Mouse (Mus musculus): ENCODE results near the gene Unc13a. TPM values are rescaled to one million over a fixed set of nuclear protein-coding genes. Genes with fewer than 3 reads are reported as not detected.

Unc13a gene
- total and polyA plus RNA-seq, 3 experiments, result 4.6 to 7.3 (median 5.2) TPM

DNA sequence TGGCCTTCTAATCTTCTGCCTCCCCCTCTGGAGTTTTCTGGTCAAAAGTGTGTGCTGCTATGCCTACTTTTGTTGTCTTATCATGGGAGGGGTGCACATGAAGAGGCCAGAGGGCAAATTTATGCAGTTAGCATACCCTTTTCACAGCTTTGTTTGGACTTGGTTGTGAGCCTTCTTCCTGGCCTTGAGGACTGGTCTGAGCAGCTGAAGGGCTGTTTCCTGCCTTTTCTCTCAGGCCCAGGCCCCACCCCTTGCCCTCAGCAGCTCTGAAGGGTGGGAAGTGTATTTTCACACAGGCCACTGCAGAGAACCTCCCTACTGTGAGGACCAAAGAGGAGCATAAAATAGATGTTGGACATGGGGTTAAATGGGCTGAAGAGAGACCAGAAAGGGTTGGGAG is 6.0 kb upstream of the Unc13a start:
- Histone ChIP-seq H3K4me1 (ENCODE audit: insufficient read depth, low read depth, low read length) (peaks cover 33% of the 10 kb centered on the region), H3K36me3 (replicated peaks) (peaks cover 54% of the 10 kb centered on the region), H3K4me3 (ENCODE audit: low read depth, low read length) (peak overlapping the region; percentile 20; the same call in 1 of the 2 replicates), H3K27me3 (ENCODE audit: insufficient read depth, low read length) (no peaks in the 10 kb centered on the region), H3K9me3 (replicated peaks) (peaks cover 15% of the 10 kb centered on the region)
- TF ChIP-seq POLR2AphosphoS5 (IDR thresholded peaks at IDR 0.05; ENCODE audit: insufficient replicate concordance, low read depth, low read length) (no peak), CTCF (IDR thresholded peaks at IDR 0.05; ENCODE audit: low read depth, low read length) (no peak), TAL1 (conservative IDR thresholded peaks at IDR 0.05; ENCODE audit: low read depth, low read length) (no peak), GATA2 (IDR thresholded peaks at IDR 0.05; ENCODE audit: borderline replicate concordance, low read depth, low read length) (no peak), GATA1 (IDR thresholded peaks at IDR 0.05; ENCODE audit: borderline replicate concordance, low read length) (no peak)
- no peak for ATAC-seq (ENCODE audit: extremely low read depth, insufficient number of reproducible peaks, low FRiP score, poor library complexity, severe bottlenecking)
- peak; percentile 39 for DNase-seq (ENCODE audit: low spot score)

DNA sequence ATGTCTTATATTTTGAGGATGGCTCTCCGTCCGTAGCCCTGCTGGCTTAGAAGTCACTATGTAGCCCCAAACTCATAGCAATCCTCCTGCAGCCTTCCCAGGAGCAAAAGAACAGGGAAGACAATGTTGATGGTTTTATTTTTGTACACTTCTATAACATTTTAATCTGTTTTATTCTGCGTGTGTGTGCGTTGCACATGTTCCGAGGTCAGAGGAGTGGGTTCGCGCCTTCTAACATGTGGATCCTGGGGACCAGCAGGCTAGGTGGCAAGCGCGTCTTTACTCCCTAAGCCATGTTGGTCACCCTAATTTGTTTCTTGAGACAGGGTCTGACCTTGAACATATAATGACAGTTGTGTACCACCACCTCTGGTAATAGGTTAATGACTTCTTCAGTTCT is 5.2 kb upstream of the Unc13a start:
- Histone ChIP-seq H3K27me3 (ENCODE audit: insufficient read depth, low read length) (no peaks in the 10 kb centered on the region), H3K4me3 (ENCODE audit: low read depth, low read length) (peak overlapping the region; percentile 82), H3K9me3 (replicated peaks) (peaks cover 15% of the 10 kb centered on the region), H3K36me3 (replicated peaks) (peaks cover 46% of the 10 kb centered on the region), H3K4me1 (ENCODE audit: insufficient read depth, low read depth, low read length) (peaks cover 41% of the 10 kb centered on the region)
- TF ChIP-seq TAL1 (conservative IDR thresholded peaks at IDR 0.05; ENCODE audit: low read depth, low read length) (no peak), POLR2AphosphoS5 (IDR thresholded peaks at IDR 0.05; ENCODE audit: insufficient replicate concordance, low read depth, low read length) (no peak), CTCF (IDR thresholded peaks at IDR 0.05; ENCODE audit: low read depth, low read length) (no peak), GATA2 (IDR thresholded peaks at IDR 0.05; ENCODE audit: borderline replicate concordance, low read depth, low read length) (no peak), GATA1 (IDR thresholded peaks at IDR 0.05; ENCODE audit: borderline replicate concordance, low read length) (no peak)
- ATAC-seq (ENCODE audit: extremely low read depth, insufficient number of reproducible peaks, low FRiP score, poor library complexity, severe bottlenecking), result no peak
- DNase-seq (ENCODE audit: low spot score), result no peak

GRCm38 (mm10) chr8:71676020-71676741 is 4.6 kb upstream of the Unc13a start, which contains the start of gene Jak3:
Jak3 (plus strand) TSS chr8:71676296.
- H3K36me3 ChIP-seq (replicated peaks), result peaks cover 40% of the 10 kb centered on the region
- ATAC-seq (ENCODE audit: extremely low read depth, insufficient number of reproducible peaks, low FRiP score, poor library complexity, severe bottlenecking), result no peak
- TF ChIP-seq GATA1 (IDR thresholded peaks at IDR 0.05; ENCODE audit: borderline replicate concordance, low read length) (no peak), CTCF (IDR thresholded peaks at IDR 0.05; ENCODE audit: low read depth, low read length) (no peak), TAL1 (conservative IDR thresholded peaks at IDR 0.05; ENCODE audit: low read depth, low read length) (no peak), GATA2 (IDR thresholded peaks at IDR 0.05; ENCODE audit: borderline replicate concordance, low read depth, low read length) (no peak), POLR2AphosphoS5 (IDR thresholded peaks at IDR 0.05; ENCODE audit: insufficient replicate concordance, low read depth, low read length) (no peak)
- peaks cover 46% of the 10 kb centered on the region for H3K4me1 ChIP-seq (ENCODE audit: insufficient read depth, low read depth, low read length)
- H3K27me3 ChIP-seq (ENCODE audit: insufficient read depth, low read length), result peaks cover 2% of the 10 kb centered on the region; the same call in 1 of the 2 replicates
- H3K9me3 ChIP-seq (replicated peaks), result peaks cover 15% of the 10 kb centered on the region
- DNase-seq (ENCODE audit: low spot score), result peak; percentile 87
- H3K4me3 ChIP-seq (ENCODE audit: low read depth, low read length), result peak within 1 kb of the TSS; percentile 82

DNA sequence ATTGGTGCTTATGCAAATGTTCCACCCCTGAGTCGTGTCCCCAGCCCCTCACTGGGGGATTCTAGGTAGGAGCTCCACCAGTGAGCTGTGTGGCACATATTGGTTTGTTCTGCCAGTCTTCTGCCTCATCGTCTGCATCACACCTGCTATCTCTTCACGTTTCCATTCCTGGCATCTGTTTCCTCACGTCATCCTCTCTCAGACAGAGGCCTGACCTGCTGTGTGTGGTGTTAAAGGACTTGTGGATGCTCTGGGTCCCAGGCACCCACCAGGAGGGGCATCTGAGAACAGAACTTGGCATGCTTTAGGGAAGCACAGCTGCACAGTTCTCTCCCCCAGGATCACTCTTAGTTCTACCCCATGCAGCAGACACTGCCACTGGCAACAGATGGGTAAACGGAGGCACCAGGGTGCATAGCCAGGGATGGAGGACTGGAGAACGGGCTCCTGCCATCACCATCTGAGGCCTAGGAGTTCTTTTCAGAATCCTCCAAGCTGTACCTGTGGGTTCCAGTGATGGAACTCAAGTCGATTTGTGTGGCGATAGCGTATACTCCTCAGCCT is 4.0 kb upstream of the Unc13a start:
- DNase-seq (ENCODE audit: low spot score), result no peak
- TF ChIP-seq CTCF (IDR thresholded peaks at IDR 0.05; ENCODE audit: low read depth, low read length) (no peak), GATA2 (IDR thresholded peaks at IDR 0.05; ENCODE audit: borderline replicate concordance, low read depth, low read length) (no peak), POLR2AphosphoS5 (IDR thresholded peaks at IDR 0.05; ENCODE audit: insufficient replicate concordance, low read depth, low read length) (no peak), GATA1 (IDR thresholded peaks at IDR 0.05; ENCODE audit: borderline replicate concordance, low read length) (no peak), TAL1 (conservative IDR thresholded peaks at IDR 0.05; ENCODE audit: low read depth, low read length) (no peak)
- H3K9me3 ChIP-seq (replicated peaks), result peaks cover 15% of the 10 kb centered on the region
- ATAC-seq (ENCODE audit: extremely low read depth, insufficient number of reproducible peaks, low FRiP score, poor library complexity, severe bottlenecking), result no peak
- peaks cover 7% of the 10 kb centered on the region; the same call in 1 of the 2 replicates for H3K27me3 ChIP-seq (ENCODE audit: insufficient read depth, low read length)
- peaks cover 52% of the 10 kb centered on the region for H3K4me1 ChIP-seq (ENCODE audit: insufficient read depth, low read depth, low read length)
- H3K36me3 ChIP-seq (replicated peaks), result peaks cover 34% of the 10 kb centered on the region
- peak overlapping the region; percentile 82; the same call in 1 of the 2 replicates for H3K4me3 ChIP-seq (ENCODE audit: low read depth, low read length)

GRCm38 (mm10) chr8:71674071-71674470 is 2.5 kb upstream of the Unc13a start:
- Histone ChIP-seq H3K4me1 (ENCODE audit: insufficient read depth, low read depth, low read length) (peaks cover 66% of the 10 kb centered on the region), H3K36me3 (replicated peaks) (peaks cover 20% of the 10 kb centered on the region), H3K9me3 (replicated peaks) (peaks cover 8% of the 10 kb centered on the region), H3K27me3 (ENCODE audit: insufficient read depth, low read length) (peaks cover 20% of the 10 kb centered on the region), H3K4me3 (ENCODE audit: low read depth, low read length) (no peak overlapping the region)
- no peak for ATAC-seq (ENCODE audit: extremely low read depth, insufficient number of reproducible peaks, low FRiP score, poor library complexity, severe bottlenecking)
- TF ChIP-seq TAL1 (conservative IDR thresholded peaks at IDR 0.05; ENCODE audit: low read depth, low read length) (no peak), GATA2 (IDR thresholded peaks at IDR 0.05; ENCODE audit: borderline replicate concordance, low read depth, low read length) (no peak), POLR2AphosphoS5 (IDR thresholded peaks at IDR 0.05; ENCODE audit: insufficient replicate concordance, low read depth, low read length) (no peak), CTCF (IDR thresholded peaks at IDR 0.05; ENCODE audit: low read depth, low read length) (no peak)
- no peak for DNase-seq (ENCODE audit: low spot score)

GRCm38 (mm10) chr8:71672168-71672735 is 695 bp upstream of the Unc13a start:
- Histone ChIP-seq H3K36me3 (replicated peaks) (peaks cover 5% of the 10 kb centered on the region), H3K9me3 (replicated peaks) (no peaks in the 10 kb centered on the region), H3K4me3 (ENCODE audit: low read depth, low read length) (no peak overlapping the region; the same call in 1 of the 2 replicates), H3K4me1 (ENCODE audit: insufficient read depth, low read depth, low read length) (peaks cover 69% of the 10 kb centered on the region), H3K27me3 (ENCODE audit: insufficient read depth, low read length) (peaks cover 31% of the 10 kb centered on the region)
- DNase-seq (ENCODE audit: low spot score) (no peak), ATAC-seq (ENCODE audit: extremely low read depth, insufficient number of reproducible peaks, low FRiP score, poor library complexity, severe bottlenecking) (no peak)
- TF ChIP-seq GATA1 (IDR thresholded peaks at IDR 0.05; ENCODE audit: borderline replicate concordance, low read length), result no peak
- TF ChIP-seq POLR2AphosphoS5 (IDR thresholded peaks at IDR 0.05; ENCODE audit: insufficient replicate concordance, low read depth, low read length), result no peak
- TF ChIP-seq CTCF (IDR thresholded peaks at IDR 0.05; ENCODE audit: low read depth, low read length), result no peak
- no peak for TF ChIP-seq TAL1 (conservative IDR thresholded peaks at IDR 0.05; ENCODE audit: low read depth, low read length)
- no peak for TF ChIP-seq GATA2 (IDR thresholded peaks at IDR 0.05; ENCODE audit: borderline replicate concordance, low read depth, low read length)
